Mouse (Mus musculus) bone marrow, adult 2 months (tissue): ENCODE measurements at regions not wholly inside any gene's neighbourhood (a gene's known extent, or its start where the extent isn't known, plus 50 kb on each side); places are given as distances from the start of the nearest gene placed in this dataset.

ENCODE experiments used
- CTCF ChIP-seq: fragments of 200-500 bp; IDR thresholded peaks from 2 replicates; pipeline ENCODE4 v1.5.1; 2011; ENCODE audit warnings: low read length, control low read depth; ENCODE audit not compliant: control insufficient read depth, insufficient read depth
- POLR2A ChIP-seq: fragments of 200-500 bp; IDR thresholded peaks from 2 replicates; pipeline ENCODE4 v1.6.1; 2011; ENCODE audit warnings: low read depth, mild to moderate bottlenecking, control low read depth, low read length, borderline replicate concordance; ENCODE audit not compliant: control insufficient read depth

DNA sequence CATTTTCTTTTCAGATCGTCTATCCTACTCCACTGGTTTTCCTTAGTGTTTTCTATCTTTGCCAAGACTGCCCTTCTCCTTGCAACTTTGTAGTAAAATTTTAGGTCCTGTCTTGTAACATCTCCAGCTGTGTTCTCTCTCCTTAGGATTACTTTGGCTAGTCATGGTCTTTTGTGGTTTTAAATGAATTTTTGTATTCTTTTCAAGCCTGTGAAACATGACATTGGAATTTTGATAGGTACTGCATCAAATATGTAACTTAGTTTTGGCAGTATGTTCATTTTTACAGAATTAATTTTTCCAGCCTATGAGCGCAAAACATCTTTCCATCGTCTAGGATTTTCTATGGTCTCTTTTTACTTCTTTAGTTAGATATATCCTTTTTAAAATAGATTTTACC is 88.6 kb upstream of the Gm5148 start:
- TF ChIP-seq CTCF (no peak), POLR2A (no peak)
